Mouse (Mus musculus) MEL (cell line): ENCODE measurements around the gene Zdhhc7.

ENCODE experiments used
- CHD2 ChIP-seq: IDR thresholded peaks from 2 replicates; pipeline ENCODE4 v1.6.1; 2011; ENCODE audit warnings: low read length, improper control_type of control experiment
- CTCF ChIP-seq, 3 experiments: IDR thresholded peaks in 2 of 3; conservative IDR thresholded peaks in 1 of 3; 2 replicates each; pipeline ENCODE4 v1.5.1; 2011 to 2012; ENCODE audit warnings: low read length in 3 of 3, low read depth in 2 of 3, mild to moderate bottlenecking in 2 of 3, improper control_type of control experiment in 1 of 3, inconsistent platforms in 1 of 3, mixed read lengths in 1 of 3, moderate library complexity in 1 of 3; ENCODE audit not compliant: control insufficient read depth in 1 of 3, insufficient read depth in 1 of 3, poor library complexity in 1 of 3, severe bottlenecking in 1 of 3
- GABPA ChIP-seq: IDR thresholded peaks from 2 replicates; pipeline ENCODE4 v1.6.1; 2012; ENCODE audit warnings: low read depth, mild to moderate bottlenecking, inconsistent platforms, low read length, improper control_type of control experiment, moderate library complexity
- MAX ChIP-seq: IDR thresholded peaks from 2 replicates; pipeline ENCODE4 v1.6.1; 2011; ENCODE audit warnings: low read length, improper control_type of control experiment
- POLR2A ChIP-seq, 2 experiments: IDR thresholded peaks; 2 replicates each; pipeline ENCODE4 v1.6.1; 2011 to 2012; ENCODE audit warnings: low read length in 2 of 2, mild to moderate bottlenecking in 2 of 2, control low read depth in 1 of 2, improper control_type of control experiment in 1 of 2, low read depth in 1 of 2, moderate library complexity in 1 of 2; ENCODE audit not compliant: control insufficient read depth in 1 of 2, insufficient read depth in 1 of 2, poor library complexity in 1 of 2
- POLR2AphosphoS5 ChIP-seq: IDR thresholded peaks from 2 replicates; pipeline ENCODE4 v1.6.1; 2012; ENCODE audit warnings: low read depth, borderline replicate concordance, mild to moderate bottlenecking, inconsistent platforms, low read length, moderate library complexity, mixed read lengths
- SIN3A ChIP-seq: IDR thresholded peaks from 2 replicates; pipeline ENCODE4 v1.6.1; 2012; ENCODE audit warnings: low read length, improper control_type of control experiment, inconsistent platforms
- TAL1 ChIP-seq: IDR thresholded peaks from 2 replicates; pipeline ENCODE4 v1.6.1; 2012; ENCODE audit warnings: mild to moderate bottlenecking, inconsistent platforms, low read length, moderate library complexity, mixed read lengths
- ZKSCAN1 ChIP-seq: IDR thresholded peaks from 2 replicates; pipeline ENCODE4 v1.6.1; 2012; ENCODE audit warnings: low read depth, mild to moderate bottlenecking, inconsistent platforms, low read length, improper control_type of control experiment, moderate library complexity

DNA sequence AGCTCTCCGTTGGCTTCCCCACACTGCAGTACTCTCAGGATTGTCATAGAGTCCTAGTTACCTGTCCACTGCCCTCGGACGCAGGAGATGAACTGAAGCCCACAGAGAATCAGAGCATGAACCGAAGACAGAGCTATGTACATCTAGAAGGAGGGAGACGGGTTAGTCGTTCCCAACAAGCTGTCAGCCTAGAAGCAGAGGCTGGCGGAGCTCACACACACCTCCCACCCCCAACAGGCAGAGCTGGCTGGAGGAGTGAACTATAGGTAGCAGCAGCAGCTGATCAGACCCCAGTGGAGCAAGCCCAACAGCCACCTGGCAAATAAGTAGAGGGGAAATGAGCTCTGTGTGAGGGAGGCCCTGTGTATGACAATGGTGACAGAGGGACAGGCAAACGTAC, 16.5 kb downstream of the Zdhhc7 start:
- TF ChIP-seq POLR2A (IDR thresholded peaks at IDR 0.05; ENCODE audit: control insufficient read depth in 1 of 2, insufficient read depth in 1 of 2, low read depth in 1 of 2, low read length in 2 of 2, poor library complexity in 1 of 2) (no peak), ZKSCAN1 (no peak), GABPA (no peak), CHD2 (no peak), CTCF (IDR thresholded peaks at IDR 0.05 in 2 of 3, conservative IDR thresholded peaks at IDR 0.05 in 1 of 3; ENCODE audit: control insufficient read depth in 1 of 3, insufficient read depth in 1 of 3, low read depth in 2 of 3, low read length in 3 of 3, poor library complexity in 1 of 3, severe bottlenecking in 1 of 3) (no peak), SIN3A (no peak), TAL1 (no peak), MAX (no peak), POLR2AphosphoS5 (no peak)
